Mouse (Mus musculus) spleen, adult 2 months (tissue): Measurements from ENCODE around the gene Sh3tc1.

Experiments
- CTCF ChIP-seq: fragments of 200-500 bp; IDR thresholded peaks from 2 replicates; pipeline ENCODE4 v1.5.1; 2011; ENCODE audit warnings: mild to moderate bottlenecking, inconsistent platforms; ENCODE audit not compliant: insufficient read depth, insufficient read length, insufficient replicate concordance; ENCODE audit errors: extremely low read depth
- POLR2A ChIP-seq: fragments of 200-500 bp; IDR thresholded peaks from 2 replicates; pipeline ENCODE4 v1.6.1; 2011; ENCODE audit warnings: low read depth, low read length, inconsistent platforms

- TF ChIP-seq CTCF: no peak
- no peak for TF ChIP-seq POLR2A
Observed at GRCm38 (mm10) chr5:35756997-35757638, 17.3 kb upstream of the Sh3tc1 start.
